Mouse (Mus musculus) kidney, adult 11 months (tissue): ENCODE measurements around the gene Usp32.

Experiments used
- DNase-seq: peaks from one replicate; pipeline ENCODE4 v3.0.0; 2022

Gene Usp32

DNA sequence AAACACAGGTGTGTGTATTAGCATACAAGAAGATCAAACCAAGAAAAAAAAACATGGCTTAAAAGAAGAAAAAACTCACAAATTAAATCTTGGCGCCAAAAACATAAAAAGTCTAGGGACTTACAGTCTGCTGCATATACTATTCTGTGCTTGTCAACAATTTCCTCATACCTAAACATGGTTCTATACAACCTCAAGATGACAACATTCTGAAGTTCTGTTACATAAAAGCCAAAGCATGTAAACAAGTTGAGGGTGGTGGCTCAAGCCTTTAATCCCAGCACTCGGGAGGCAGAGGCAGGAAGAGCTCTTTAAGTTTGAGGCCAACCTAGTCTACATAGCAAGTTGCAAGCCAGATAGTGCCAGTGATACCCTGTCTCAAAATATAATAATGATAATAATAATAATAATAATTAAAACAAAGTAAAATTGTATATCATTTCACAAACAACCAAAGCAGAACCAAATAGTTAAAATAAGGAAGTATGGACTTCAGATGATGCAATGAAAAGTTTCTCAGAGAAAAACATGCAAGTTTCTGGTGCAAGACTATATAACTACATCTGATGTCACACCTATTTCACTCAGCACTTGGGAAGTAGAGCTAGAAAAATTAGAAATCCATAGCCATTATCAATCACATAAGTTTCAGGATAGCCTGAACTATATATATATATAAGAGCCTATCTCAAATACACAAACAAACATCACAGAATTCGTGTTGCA lies 16.5 kb downstream of the Usp32 start:
- no peak for DNase-seq

GRCm38 (mm10) chr11:85122073-85122472 lies 17.9 kb downstream of the Usp32 start:
- DNase-seq = no peak

DNA sequence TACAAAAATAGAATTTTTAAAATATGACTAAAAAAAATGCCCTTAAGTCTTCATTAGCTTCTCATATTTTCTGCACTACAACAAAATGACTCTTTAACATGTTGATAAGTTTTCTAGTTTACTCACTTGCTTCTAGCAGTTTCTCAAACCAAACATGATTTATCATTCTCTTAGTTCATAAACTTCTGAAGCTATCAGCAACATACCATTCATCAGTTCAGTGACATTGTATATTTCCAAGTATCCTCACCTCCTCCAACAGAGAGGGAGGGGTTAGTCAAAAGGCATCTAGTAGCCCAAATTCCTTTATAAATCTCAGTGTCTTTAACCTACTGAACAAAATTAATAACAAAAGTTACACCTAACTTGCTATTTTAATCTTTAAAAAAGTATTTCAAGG lies 22.8 kb downstream of the Usp32 start:
- no peak for DNase-seq

GRCm38 (mm10) chr11:85116084-85116844 lies 23.7 kb downstream of the Usp32 start:
- no peak for DNase-seq

- DNase-seq = no peak
These were observed 30.0 kb downstream of the Usp32 start for GRCm38 (mm10) chr11:85109957-85110356.

- DNase-seq = no peak
These were observed 32.7 kb downstream of the Usp32 start for GRCm38 (mm10) chr11:85107217-85107616.

- no peak for DNase-seq
These were observed 34.1 kb downstream of the Usp32 start for GRCm38 (mm10) chr11:85105836-85106235.

DNA sequence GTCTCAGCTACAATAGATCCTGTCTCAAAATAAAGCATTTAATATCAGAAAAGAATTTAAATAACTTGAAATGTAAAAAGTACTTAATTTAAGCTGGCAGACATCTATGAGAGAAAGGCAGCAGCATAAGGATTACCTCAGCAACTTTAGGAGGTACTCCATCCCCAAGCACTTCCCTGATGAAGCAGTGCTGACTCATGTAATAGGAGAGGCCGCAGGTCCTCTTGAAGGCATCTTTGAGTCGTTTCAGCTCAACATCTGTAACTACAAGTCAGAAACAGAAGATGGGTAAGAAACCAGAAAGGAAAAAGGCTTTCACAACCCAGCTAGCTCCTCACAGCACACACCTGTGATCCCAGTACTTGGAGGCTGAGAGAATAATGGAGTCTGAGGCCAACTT lies 36.2 kb downstream of the Usp32 start:
- no peak for DNase-seq

DNA sequence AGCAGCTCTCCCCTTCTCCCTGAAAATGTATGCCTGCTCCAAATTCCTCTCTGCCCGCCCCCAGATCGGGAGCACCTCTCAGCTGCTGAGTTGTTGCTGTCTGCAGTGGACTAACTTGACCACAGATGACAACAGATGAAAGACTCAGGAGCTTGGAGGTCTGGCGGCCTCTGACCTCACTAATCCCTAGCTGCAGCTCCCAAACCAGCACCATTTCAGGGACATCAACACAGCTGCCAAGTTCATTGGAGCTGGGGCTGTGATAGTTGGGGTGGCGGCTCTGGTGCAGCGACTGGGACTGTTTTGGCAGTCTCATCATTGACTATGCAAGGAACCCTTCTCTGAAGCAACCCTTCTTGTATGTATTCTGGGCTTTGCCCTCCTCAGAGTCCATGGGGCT lies 44.8 kb downstream of the Usp32 start:
- no peak for DNase-seq

DNA sequence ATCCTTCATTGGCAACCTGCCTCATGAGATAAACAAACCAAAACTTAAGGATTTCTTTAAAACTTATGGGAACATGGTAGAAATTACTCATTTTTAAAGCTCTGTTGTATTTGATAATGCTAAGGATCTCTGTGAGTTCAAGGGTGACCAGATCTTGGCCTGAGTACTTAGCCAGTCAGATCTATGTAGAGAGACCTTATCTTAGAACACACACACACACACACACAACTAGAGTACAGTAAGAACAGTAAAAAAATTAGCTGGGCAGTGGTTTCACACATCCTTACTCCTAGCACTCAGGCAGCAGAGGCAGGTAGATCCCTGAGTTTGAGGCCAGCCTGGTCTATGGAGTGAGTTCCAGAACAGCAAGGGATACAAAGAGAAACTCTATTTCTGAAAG lies 53.7 kb downstream of the Usp32 start:
- no peak for DNase-seq

DNA sequence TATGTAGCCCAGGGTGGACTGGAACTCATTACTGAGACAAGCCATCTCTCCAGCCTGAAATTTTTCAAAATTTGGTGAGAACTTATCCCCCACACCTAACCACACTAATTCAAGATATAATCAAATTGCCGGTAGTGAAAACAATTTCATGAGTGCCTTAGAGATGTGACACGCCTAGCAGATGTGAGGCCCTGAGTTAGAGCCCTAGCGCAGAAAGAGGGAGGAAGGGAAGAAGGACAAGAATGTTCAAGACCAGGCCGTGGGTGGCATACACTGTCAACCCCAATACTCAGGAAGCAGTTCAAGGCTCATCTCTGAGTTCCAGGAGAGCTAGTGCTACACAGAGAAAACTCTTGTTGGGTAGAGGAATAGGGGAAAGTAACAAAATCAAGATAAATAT lies 72.1 kb downstream of the Usp32 start:
- no peak for DNase-seq

DNA sequence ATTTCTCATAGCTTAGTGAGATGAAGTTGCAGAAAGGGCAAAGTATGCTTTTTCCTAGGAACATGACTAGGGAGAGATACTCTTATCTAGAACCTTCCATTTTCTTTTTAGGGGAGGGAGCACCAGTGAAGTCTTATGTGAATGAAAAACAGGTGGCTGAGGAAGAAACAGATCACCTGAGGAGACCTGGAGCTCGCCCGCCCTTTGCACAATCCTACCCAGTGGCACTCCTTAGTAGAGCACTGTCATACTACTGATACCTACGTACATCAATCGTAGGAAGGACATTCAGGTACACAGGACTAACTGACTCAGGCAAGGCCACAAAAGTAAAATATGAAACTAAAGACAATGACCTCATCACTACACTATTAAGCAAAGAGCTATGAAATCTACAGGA lies 81.4 kb downstream of the Usp32 start:
- DNase-seq = no peak

GRCm38 (mm10) chr11:85057544-85057943 lies 82.4 kb downstream of the Usp32 start:
- no peak for DNase-seq

GRCm38 (mm10) chr11:85056901-85057300 lies 83.1 kb downstream of the Usp32 start:
- DNase-seq = no peak

GRCm38 (mm10) chr11:85055561-85055960 lies 84.4 kb downstream of the Usp32 start:
- no peak for DNase-seq

DNA sequence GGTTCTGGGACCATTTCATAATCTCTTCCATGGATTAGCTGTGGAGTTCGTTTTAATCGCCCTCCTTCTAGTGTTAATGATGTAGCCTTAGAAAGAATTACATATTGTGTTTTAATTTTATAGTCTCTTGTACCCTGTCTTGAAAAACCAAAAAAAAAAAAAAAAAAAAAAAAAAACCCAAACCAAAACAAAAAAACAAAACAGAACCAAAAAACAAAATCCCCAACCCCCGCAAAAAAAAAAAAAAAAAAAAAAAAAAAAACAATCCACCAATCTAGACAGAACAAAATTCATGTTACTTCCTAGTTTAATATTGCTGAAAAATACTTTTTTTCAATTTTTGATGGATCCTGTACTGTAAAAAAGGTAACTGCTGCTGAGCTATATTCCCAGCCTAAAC lies 100.7 kb downstream of the Usp32 start:
- DNase-seq = no peak

DNA sequence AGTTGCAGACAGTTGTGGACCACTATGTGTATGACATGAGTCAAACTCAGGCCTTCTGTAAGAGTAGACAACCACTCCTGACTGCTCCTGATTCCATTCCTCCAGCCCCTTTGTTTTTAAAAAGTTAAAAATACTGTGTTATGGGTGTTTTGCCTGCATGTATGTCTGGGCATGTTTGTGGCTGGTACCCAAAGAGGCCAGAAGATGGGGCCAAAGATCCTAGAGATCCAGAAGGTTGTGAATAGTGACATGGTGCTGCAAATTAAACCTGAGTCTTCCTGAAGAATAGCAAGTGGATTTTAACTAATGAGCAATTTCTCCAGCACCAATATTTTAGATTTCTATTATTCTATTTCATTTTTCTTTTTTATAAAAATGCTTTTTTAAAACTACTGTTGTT lies 126.8 kb downstream of the Usp32 start:
- DNase-seq = no peak

- DNase-seq = no peak
These were observed 136.4 kb downstream of the Usp32 start for GRCm38 (mm10) chr11:85003566-85003965.

DNA sequence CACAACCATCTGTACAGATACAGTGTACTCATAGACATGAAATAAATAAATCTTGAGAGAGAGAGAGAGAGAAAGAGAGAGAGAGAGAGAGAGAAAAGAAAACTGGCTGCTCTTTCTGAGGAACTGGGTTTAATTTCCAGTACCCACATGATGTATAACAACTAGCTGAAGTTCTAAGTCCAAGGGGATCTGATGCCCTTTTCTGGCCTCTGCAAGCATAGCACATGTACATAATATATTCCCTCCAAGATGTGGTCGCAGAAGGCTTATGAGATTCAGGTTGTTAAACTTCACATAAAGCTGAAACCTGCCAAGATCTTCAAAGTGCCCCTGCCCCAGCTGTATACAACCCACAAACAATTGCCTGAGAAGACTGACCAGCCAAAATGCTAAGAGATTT lies 144.7 kb downstream of the Usp32 start:
- DNase-seq = no peak

- no peak for DNase-seq
These were observed 147.0 kb downstream of the Usp32 start for GRCm38 (mm10) chr11:84992996-84993395.

DNA sequence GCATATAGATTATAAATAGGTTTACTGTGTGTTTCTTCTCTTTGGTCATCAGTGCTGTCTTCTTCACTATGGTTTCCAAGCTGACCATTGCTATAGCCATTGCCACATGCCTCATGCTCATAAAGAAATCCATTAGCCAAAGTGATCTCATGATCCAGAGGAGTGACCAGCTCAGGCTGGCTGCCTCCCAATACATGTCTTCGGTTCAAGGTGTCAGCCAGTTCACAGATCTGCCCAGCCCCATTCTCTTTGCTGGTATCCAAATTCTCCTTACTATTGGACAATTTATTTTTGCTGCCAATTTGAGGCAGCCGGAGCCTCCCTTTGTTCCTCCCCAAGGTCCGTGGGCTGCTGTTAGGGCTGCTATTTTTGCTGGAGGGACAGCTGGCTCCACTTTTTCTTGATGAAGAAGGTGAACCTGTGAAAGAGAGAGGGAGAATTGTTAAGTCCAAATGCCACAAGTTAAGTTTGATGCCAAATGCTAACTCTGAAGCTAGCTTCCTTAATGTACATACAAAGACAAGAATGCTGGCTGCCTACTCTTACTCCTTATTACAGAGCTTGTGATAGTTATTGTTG lies 151.5 kb downstream of the Usp32 start:
- DNase-seq = no peak

DNA sequence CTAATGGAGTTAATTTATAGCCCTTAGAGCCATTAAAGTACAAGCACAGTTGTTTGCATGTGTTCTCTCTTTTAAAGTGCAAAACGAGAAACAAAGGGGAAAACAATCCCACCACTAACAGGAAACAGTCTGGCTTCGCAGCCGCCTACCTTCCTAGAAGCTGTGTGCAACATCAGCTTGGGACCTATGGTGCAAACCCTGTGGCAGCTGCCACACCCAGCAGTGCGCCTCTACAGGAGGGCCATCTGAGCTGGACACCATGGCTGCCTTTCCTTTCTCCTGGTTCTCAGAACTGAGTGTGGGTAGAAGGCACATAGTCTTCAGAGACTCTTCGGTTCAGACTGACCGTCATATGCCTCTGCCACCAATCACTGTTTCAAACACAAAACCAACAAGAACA lies 154.5 kb downstream of the Usp32 start:
- DNase-seq = no peak

DNA sequence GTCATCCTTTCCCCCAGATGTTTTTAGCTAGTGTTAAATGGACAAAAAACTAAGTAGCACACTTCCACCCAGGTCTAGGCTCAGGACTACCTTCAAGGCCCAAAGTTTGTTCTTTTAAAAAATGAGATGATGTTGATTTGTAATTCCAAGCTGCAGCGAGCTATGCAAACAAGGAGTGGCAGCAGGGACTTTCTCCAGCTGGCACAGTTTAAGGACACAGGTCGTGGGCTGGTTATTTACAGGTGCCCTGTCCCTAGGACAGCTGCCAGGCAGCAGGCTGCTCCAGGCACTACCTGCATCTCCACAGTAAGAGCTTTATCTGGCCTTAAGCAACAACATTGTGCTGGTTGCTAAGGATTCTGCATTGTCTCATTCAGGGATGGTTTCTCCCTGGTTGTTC lies 159.3 kb downstream of the Usp32 start:
- DNase-seq = no peak

- no peak for DNase-seq
These were observed 160.6 kb downstream of the Usp32 start for GRCm38 (mm10) chr11:84979351-84979750.
